Mouse (Mus musculus) heart, embryonic 11.5 days (tissue): ENCODE measurements around the gene Tbc1d10b. TPM values are rescaled to one million over a fixed set of nuclear protein-coding genes. Genes with fewer than 3 reads are reported as not detected.

Source experiments
- ATAC-seq: fragments of 200-750 bp; cut with Nextera tagmentation; replicated peaks from 2 replicates; pipeline ENCODE4 v1.8.0; 2017; ENCODE audit warnings: moderate library complexity; ENCODE audit not compliant: insufficient number of reproducible peaks, low FRiP score, low TSS enrichment
- H3K27ac ChIP-seq: fragments of 300-500 bp; sonication (generic); 2 replicates; pipeline ENCODE4 v1.5.1; 2014; ENCODE audit warnings: mild to moderate bottlenecking, low read depth, low read length
- H3K27me3 ChIP-seq: fragments of 300-500 bp; sonication (generic); 2 replicates; pipeline ENCODE4 v1.6.1; 2014; ENCODE audit warnings: mild to moderate bottlenecking, low read length, mixed read lengths; ENCODE audit not compliant: control insufficient read depth, insufficient read depth
- H3K36me3 ChIP-seq: fragments of 300-500 bp; sonication (generic); 2 replicates; pipeline ENCODE4 v1.6.1; 2014; ENCODE audit warnings: mild to moderate bottlenecking, low read length, moderate library complexity, mixed read lengths; ENCODE audit not compliant: control insufficient read depth, insufficient read depth
- H3K4me1 ChIP-seq: fragments of 300-500 bp; sonication (generic); 2 replicates; pipeline ENCODE4 v1.6.1; 2014; ENCODE audit warnings: low read length; ENCODE audit not compliant: control insufficient read depth, insufficient read depth
- H3K4me2 ChIP-seq: fragments of 300-500 bp; sonication (generic); 2 replicates; pipeline ENCODE4 v1.6.1; 2014; ENCODE audit warnings: mild to moderate bottlenecking, moderate library complexity
- H3K4me3 ChIP-seq: fragments of 300-500 bp; sonication (generic); 2 replicates; pipeline ENCODE4 v1.5.1; 2014; ENCODE audit warnings: low read depth, low read length
- H3K9ac ChIP-seq: fragments of 300-500 bp; sonication (generic); 2 replicates; pipeline ENCODE4 v1.6.1; 2014; ENCODE audit warnings: mild to moderate bottlenecking, low read depth, low read length, moderate library complexity
- H3K9me3 ChIP-seq: fragments of 300-500 bp; sonication (generic); replicated peaks from 2 replicates; pipeline ENCODE4 v1.6.1; 2016; ENCODE audit warnings: low read length; ENCODE audit not compliant: control insufficient read depth
- WGBS: fragments of 180-500 bp; shearing (Covaris S2); extraction: QIAGEN DNeasy Blood & Tissue Kit; methylation state at CpG from one replicate; pipeline ENCODE4 v1.1.7; 2014; ENCODE audit not compliant: insufficient replicate concordance; 5-methylcytosine and 5-hydroxymethylcytosine counted together
- polyA plus RNA-seq: library from polyadenylated mRNA; unstranded; fragments of >200 nt; fragmentation: Nextera tagmentation; extraction: Ambion mirVana; gene quantifications from 2 replicates; pipeline ENCODE4 v1.2.1, GENCODE M21; 2014

Gene Tbc1d10b
- polyA plus RNA-seq, 1 experiment from 2014 or later = 17.5 TPM

DNA sequence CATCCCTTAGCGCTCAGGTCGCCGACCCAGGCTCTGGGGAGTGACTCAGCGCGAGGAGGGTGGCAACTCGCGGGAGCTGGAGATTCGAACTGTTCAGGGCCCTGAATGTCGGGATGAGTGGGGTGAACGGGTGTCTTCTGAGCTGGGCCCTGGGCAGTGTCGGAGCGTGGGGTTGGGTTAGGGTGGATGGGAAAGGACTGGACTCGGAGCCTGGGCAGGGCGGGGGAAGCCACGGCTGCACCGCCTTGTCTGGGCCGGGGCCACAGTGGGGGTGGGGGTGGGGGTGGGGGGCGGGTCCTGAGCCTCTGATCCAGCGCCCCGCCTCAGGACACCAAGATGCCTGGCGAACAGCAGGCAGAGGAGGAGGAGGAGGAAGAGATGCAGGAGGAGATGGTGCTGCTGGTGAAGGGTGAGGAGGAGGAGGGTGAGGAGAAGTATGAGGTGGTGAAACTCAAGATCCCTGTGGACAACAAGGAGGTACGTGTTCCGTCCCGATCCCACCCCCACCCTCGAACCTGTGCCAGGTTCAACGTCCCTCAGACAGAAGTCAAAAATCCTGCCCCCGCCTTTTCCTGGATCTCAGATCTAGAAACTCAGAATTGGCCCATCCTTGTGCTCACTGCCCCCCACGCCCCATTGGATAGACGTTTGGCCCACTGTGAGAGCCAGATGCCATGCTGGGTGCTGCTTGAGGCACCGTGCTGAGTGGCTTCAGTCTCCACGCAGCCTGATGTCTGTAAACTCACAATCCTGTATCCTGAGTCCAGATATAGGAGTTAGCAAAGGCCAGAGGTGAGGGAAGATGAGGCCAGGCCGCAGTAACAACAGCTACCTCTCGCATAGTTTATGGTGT is 36.6 kb upstream of the Tbc1d10b start:
- Histone ChIP-seq H3K9ac (peak overlapping the region; percentile 89), H3K27me3 (no peaks in the 10 kb centered on the region), H3K4me1 (peaks cover 16% of the 10 kb centered on the region), H3K4me2 (peak overlapping the region; percentile 76), H3K27ac (peak overlapping the region; percentile 84), H3K9me3 (no peaks in the 10 kb centered on the region), H3K36me3 (peaks cover 5% of the 10 kb centered on the region; the same call in 1 of the 2 replicates), H3K4me3 (peak overlapping the region; percentile 90)
- 14% methylated on average over 29 of the region's 33 CpGs for WGBS
- ATAC-seq = peak; percentile 71

DNA sequence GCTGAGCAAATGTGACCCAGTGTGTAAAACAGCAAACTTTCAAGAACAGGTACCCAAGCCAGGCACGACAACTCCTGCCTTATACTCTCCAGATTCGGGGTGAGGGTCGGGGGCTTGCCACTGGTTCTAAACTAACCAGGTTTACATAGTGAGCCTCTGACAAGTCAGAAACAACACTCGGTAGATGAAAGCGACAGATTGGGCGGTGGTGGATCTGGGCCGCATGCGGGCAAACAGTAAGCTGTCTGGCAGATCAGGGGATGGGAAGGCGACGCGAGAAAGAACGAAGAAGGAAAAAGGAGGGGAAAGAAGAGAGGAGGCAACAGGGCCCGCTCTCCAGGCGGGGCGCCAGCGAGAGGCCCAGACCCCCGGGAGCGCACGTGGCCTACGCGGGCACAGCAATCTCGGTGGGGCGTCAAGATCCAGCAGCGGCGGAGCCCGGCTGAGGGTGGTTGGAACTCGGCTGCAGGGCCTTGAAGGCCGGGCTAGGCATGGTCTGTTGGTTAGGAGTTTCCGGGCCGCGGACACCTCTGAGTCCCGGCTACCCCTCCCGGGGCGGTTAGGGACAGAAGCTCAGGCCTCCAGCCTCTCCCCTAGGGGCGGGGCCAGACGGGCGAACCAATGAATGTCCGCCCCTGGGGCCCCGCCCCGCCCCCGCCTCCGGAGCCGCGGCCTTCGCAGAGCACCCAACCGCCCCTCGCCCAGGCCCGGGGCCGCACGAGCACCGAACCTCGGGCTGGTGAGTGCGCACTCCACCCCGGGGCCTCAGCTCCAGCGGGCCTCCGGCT is 35.8 kb upstream of the Tbc1d10b start, which contains the start of gene Zfp771:
TSS of gene Zfp771 (plus strand) at position 405 of the 788 bp plus-strand sequence.
- Histone ChIP-seq H3K9ac (peak within 1 kb of the TSS; percentile 89), H3K4me3 (peak within 1 kb of the TSS; percentile 90), H3K4me1 (peaks cover 16% of the 10 kb centered on the region), H3K9me3 (no peaks in the 10 kb centered on the region), H3K27ac (peak within 1 kb of the TSS; percentile 84), H3K4me2 (peak within 1 kb of the TSS; percentile 76), H3K36me3 (peaks cover 5% of the 10 kb centered on the region; the same call in 1 of the 2 replicates), H3K27me3 (no peaks in the 10 kb centered on the region)
- under 1% methylated on average over 54 of the region's 56 CpGs for WGBS
- ATAC-seq = peak; percentile 97

- Histone ChIP-seq H3K9me3 (no peaks in the 10 kb centered on the region), H3K36me3 (peaks cover 5% of the 10 kb centered on the region; the same call in 1 of the 2 replicates), H3K4me3 (peak overlapping the region; percentile 90; the same call in 1 of the 2 replicates), H3K4me2 (peak overlapping the region; percentile 76), H3K9ac (peak overlapping the region; percentile 89), H3K4me1 (peaks cover 16% of the 10 kb centered on the region), H3K27ac (peak overlapping the region; percentile 84; the same call in 1 of the 2 replicates), H3K27me3 (no peaks in the 10 kb centered on the region)
- WGBS = 31% methylated on average over 2 of the region's 2 CpGs
- no peak for ATAC-seq
These were observed 35.1 kb upstream of the Tbc1d10b start for GRCm38 (mm10) chr7:127243361-127243867.

- H3K9me3 ChIP-seq = no peaks in the 10 kb centered on the region
- H3K4me2 ChIP-seq = no peak overlapping the region
- 89% methylated on average over 2 of the region's 2 CpGs for WGBS
- ATAC-seq = no peak
- H3K36me3 ChIP-seq = peaks cover 29% of the 10 kb centered on the region
- H3K4me1 ChIP-seq = peaks cover 16% of the 10 kb centered on the region
- no peak overlapping the region for H3K27ac ChIP-seq
- H3K27me3 ChIP-seq = no peaks in the 10 kb centered on the region
- no peak overlapping the region for H3K9ac ChIP-seq
- H3K4me3 ChIP-seq = no peak overlapping the region
These were observed 26.5 kb upstream of the Tbc1d10b start for GRCm38 (mm10) chr7:127234777-127235176.

DNA sequence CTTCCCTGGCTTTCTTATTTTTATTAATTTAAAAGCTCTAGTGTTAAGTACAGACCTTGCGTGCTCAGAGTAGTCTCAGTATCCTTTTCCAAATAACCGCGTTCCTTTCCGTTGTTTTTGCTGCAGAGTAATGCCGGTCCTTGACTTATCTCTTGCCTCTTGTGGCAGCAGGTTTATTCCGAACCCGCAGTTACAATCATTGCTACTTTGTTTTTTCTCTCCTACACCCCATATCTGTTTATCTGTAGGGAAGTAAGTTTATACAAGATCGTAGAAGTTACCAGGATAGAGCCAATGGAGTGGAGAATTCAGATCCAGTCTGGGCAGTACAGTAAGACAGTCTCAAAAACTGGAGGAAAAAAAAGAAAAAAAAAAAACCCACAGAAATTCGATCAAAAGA is 25.5 kb upstream of the Tbc1d10b start:
- H3K9me3 ChIP-seq = no peaks in the 10 kb centered on the region
- no peak for ATAC-seq
- peak overlapping the region; percentile 98 for H3K4me3 ChIP-seq
- H3K27ac ChIP-seq = peak overlapping the region; percentile 99
- peaks cover 29% of the 10 kb centered on the region for H3K36me3 ChIP-seq
- peak overlapping the region; percentile 98 for H3K9ac ChIP-seq
- peak overlapping the region; percentile 85 for H3K4me2 ChIP-seq
- peaks cover 16% of the 10 kb centered on the region for H3K4me1 ChIP-seq
- WGBS = 3% methylated on average over 9 of the region's 9 CpGs
- no peaks in the 10 kb centered on the region for H3K27me3 ChIP-seq

GRCm38 (mm10) chr7:127233368-127233749 is 25.1 kb upstream of the Tbc1d10b start:
- H3K27me3 ChIP-seq = no peaks in the 10 kb centered on the region
- peak overlapping the region; percentile 85 for H3K4me2 ChIP-seq
- peaks cover 29% of the 10 kb centered on the region for H3K36me3 ChIP-seq
- H3K4me1 ChIP-seq = peaks cover 16% of the 10 kb centered on the region
- H3K9me3 ChIP-seq = no peaks in the 10 kb centered on the region
- H3K4me3 ChIP-seq = peak overlapping the region; percentile 98
- ATAC-seq = peak; percentile 13
- peak overlapping the region; percentile 98 for H3K9ac ChIP-seq
- under 1% methylated on average over 27 of the region's 27 CpGs for WGBS
- peak overlapping the region; percentile 99 for H3K27ac ChIP-seq

DNA sequence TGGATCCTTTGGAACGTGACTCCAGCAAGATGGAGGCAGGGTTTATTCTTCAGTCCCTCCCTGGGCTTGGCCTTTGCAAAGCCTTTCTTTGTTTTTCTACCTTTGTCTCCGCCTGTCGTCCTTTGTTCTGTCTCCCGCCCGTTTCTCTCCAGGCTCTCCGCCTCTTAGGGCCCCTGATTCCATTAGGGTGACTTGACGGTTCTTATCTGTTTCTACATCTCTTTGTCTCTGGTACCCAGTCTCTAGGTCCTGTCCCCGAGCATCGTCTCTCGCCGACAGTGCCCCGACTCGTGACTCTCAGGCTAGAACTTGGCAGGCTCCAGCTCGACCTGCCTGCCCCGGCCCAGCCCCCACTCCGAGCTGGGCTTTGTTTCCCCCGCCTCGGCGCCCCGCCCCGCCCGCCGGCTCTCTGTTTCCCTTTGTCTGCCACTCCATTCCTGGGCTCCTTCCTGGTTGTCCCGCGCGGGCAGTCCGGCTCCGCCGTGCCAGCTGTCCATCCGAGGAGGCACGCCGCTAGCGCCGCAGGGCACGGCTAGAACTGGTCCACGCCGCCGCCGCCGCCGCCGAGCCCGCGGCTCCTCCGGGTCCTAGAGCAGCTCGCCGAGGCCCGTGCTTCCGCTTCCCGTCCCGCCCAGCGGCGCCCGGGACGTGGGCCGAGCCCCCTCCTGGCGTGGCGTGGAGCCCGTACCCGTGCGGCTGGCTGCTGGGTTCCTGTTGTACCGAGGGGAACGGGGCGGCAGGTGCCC is 24.5 kb upstream of the Tbc1d10b start, which contains the start of the genes Zfp553 and Sept1:
TSS of gene Zfp553 (plus strand) at position 440 of the 746 bp plus-strand sequence.
TSS of gene Sept1 (minus strand) at position 509 of the 746 bp plus-strand sequence.
- ATAC-seq = peak; percentile 86

More for the DNA sequence above, 24.5 kb upstream of the Tbc1d10b start, which contains the start of the genes Zfp553 and Sept1:
- H3K27ac ChIP-seq = peak within 1 kb of the TSS; percentile 99
- WGBS = under 1% methylated on average over 63 of the region's 64 CpGs
- peaks cover 24% of the 10 kb centered on the region for H3K36me3 ChIP-seq
- no peaks in the 10 kb centered on the region for H3K27me3 ChIP-seq
- H3K4me1 ChIP-seq = peaks cover 16% of the 10 kb centered on the region
- peak within 1 kb of the TSS; percentile 85 for H3K4me2 ChIP-seq
- H3K4me3 ChIP-seq = peak within 1 kb of the TSS; percentile 98
- H3K9ac ChIP-seq = peak within 1 kb of the TSS; percentile 98
- H3K9me3 ChIP-seq = no peaks in the 10 kb centered on the region
